Mouse (Mus musculus) limb, embryonic 15.5 days (tissue): Measurements from ENCODE around the gene Gm10639. TPM values are rescaled to one million over a fixed set of nuclear protein-coding genes. Genes with fewer than 3 reads are reported as not detected.
A peak's percentile ranks its signal among the peaks of the same experiment; 100 is the strongest.
"Not testable (repeated sequence)": the region's sequence is repeated elsewhere in the genome, so short reads cannot be mapped to it uniquely, and the experiment has no call there.

Source experiments
- ATAC-seq: fragments of 200-750 bp; cut with Nextera tagmentation; 2 replicates; pipeline ENCODE4 v1.8.0; 2017; ENCODE audit warnings: low read depth, moderate TSS enrichment; ENCODE audit not compliant: insufficient number of reproducible peaks, low FRiP score, low TSS enrichment
- H3K27ac ChIP-seq: fragments of 300-500 bp; sonication (generic); 2 replicates; pipeline ENCODE4 v1.5.1; 2015; ENCODE audit warnings: moderate library complexity, mild to moderate bottlenecking, inconsistent platforms
- H3K27me3 ChIP-seq: fragments of 300-500 bp; sonication (generic); 2 replicates; pipeline ENCODE4 v1.6.1; 2015; ENCODE audit warnings: inconsistent platforms
- H3K36me3 ChIP-seq: fragments of 300-500 bp; sonication (generic); 2 replicates; pipeline ENCODE4 v1.6.1; 2015; ENCODE audit warnings: inconsistent platforms
- H3K4me1 ChIP-seq: fragments of 300-500 bp; sonication (generic); 2 replicates; pipeline ENCODE4 v1.6.1; 2015; ENCODE audit warnings: inconsistent platforms
- H3K4me2 ChIP-seq: fragments of 300-500 bp; sonication (generic); 2 replicates; pipeline ENCODE4 v1.6.1; 2015; ENCODE audit warnings: mild to moderate bottlenecking, inconsistent platforms
- H3K4me3 ChIP-seq: fragments of 300-500 bp; sonication (generic); 2 replicates; pipeline ENCODE4 v1.5.1; 2015; ENCODE audit warnings: mild to moderate bottlenecking, inconsistent platforms
- H3K9ac ChIP-seq: fragments of 300-500 bp; sonication (generic); 2 replicates; pipeline ENCODE4 v1.6.1; 2015; ENCODE audit warnings: inconsistent platforms
- H3K9me3 ChIP-seq: fragments of 300-500 bp; sonication (generic); 2 replicates; pipeline ENCODE4 v1.6.1; 2016; ENCODE audit warnings: inconsistent platforms
- WGBS: fragments of 180-500 bp; shearing (Covaris S2); methylation state at CpG from one replicate; pipeline ENCODE4 v1.1.7; 2015; 5-methylcytosine and 5-hydroxymethylcytosine counted together
- polyA plus RNA-seq: library from polyadenylated mRNA; unstranded; fragments of >200 nt; fragmentation: Nextera tagmentation; extraction: Ambion mirVana; gene quantifications from 2 replicates; pipeline ENCODE4 v1.2.1, GENCODE M21; 2015

Gm10639 gene
- polyA plus RNA-seq, 1 experiment from 2014 or later = 0.29 TPM

DNA sequence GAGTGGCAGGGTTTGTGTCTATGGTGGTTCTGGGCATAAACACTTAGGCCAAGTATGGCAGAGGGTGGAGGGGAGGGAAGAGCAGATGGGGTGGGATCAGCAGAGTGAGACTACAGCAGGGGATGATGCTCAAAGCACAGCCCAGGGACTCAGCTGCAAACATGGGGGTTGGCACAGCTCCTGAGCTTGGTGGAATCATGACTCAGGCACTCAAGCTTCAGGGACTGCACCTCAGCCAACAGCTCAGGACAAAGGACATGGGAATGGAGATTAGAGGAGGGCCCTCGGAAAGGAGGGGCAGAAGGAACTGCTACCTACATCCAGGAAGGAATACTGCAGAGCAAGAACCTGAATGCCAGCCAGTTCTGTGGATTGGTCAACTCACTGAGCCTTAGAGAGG, 9.4 kb downstream of the Gm10639 start:
- H3K4me3 ChIP-seq, H3K4me1 ChIP-seq, H3K4me2 ChIP-seq, H3K36me3 ChIP-seq, H3K9me3 ChIP-seq, ATAC-seq, H3K27ac ChIP-seq, H3K27me3 ChIP-seq, H3K9ac ChIP-seq: not testable (repeated sequence)
- whole genome bisulfite sequencing = 80% methylated on average over 1 of the region's 1 CpGs

DNA sequence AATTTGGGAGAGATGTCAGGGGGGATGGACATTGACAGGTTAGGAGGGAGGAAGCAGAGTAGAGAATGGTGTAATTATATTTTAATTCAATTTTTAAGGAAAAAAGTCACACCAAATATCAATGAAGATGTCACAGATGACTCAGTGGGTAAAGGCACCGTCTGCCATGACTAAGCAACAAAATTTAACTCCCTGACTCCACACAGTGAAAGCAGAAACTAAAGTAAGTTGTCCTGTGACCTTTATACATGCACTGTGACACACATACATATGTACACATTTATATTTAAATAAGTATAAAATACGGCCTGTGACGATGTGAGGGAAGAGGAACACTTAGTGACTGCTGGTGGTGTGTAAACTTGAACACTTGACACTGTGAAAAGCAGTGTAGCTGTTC, 18.4 kb downstream of the Gm10639 start:
- not testable (repeated sequence) for ATAC-seq, H3K27me3 ChIP-seq
- 71% methylated on average over 3 of the region's 3 CpGs for WGBS

DNA sequence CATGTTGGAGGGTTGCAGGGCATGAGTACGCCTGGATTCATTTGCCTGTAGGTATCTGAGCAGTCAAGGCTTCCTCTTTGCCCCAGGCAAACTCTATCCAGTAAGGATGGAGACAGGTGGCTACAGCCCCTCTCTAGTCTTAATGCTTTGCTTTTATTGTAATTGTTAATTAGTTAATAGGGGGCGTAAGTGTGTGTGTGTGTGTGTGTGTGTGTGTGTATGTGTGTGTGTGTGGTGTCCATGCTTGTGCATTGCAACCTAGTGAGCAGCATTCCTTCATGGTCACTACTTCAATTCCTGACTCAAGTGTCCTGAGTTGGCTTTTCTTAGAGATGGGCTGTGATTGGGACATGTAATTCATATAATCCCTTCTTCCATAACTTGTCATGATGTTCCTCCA, 25.0 kb downstream of the Gm10639 start, which contains the start of gene Omt2a:
Gene Omt2a, minus strand, starts transcription at position 101 of the 400 bp plus-strand sequence.
- WGBS = 78% methylated on average over 2 of the region's 2 CpGs
- Histone ChIP-seq H3K4me2 (no peak within 1 kb of the TSS), H3K36me3 (no peaks in the 10 kb centered on the region), H3K9ac (no peak within 1 kb of the TSS), H3K4me1 (no peaks in the 10 kb centered on the region), H3K27ac (no peak within 1 kb of the TSS), H3K4me3 (no peak within 1 kb of the TSS), H3K9me3 (no peaks in the 10 kb centered on the region), H3K27me3 (no peaks in the 10 kb centered on the region)
- no peak for ATAC-seq

More for the DNA sequence above, 18.4 kb downstream of the Gm10639 start:
- not testable (repeated sequence) for H3K4me1 ChIP-seq, H3K36me3 ChIP-seq, H3K27ac ChIP-seq, H3K9ac ChIP-seq, H3K4me3 ChIP-seq, H3K9me3 ChIP-seq, H3K4me2 ChIP-seq

DNA sequence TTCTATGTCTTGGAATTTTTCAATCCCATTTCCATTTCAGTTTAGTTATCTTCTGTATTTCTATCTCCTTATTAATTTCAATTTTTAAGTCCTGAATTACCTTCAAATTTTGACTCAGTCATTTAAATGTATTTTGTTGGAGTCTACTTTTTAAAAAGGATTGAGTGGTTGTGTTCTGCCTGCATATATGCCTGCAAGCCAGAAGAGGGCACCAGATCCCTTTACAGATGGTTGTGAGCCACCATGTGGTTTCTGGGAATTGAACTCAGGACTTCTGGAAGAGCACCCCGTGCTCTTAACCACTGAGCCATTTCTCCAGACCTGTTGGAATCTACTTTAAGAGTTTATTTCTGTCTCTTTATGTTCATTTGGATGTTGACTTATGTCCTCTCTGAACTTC, 29.8 kb downstream of the Gm10639 start:
- Histone ChIP-seq H3K4me3 (no peak overlapping the region), H3K36me3 (no peaks in the 10 kb centered on the region), H3K4me2 (no peak overlapping the region), H3K27me3 (no peaks in the 10 kb centered on the region), H3K9me3 (no peaks in the 10 kb centered on the region), H3K4me1 (no peaks in the 10 kb centered on the region), H3K9ac (no peak overlapping the region), H3K27ac (no peak overlapping the region)
- ATAC-seq = no peak
- WGBS = 25% methylated on average over 1 of the region's 1 CpGs

DNA sequence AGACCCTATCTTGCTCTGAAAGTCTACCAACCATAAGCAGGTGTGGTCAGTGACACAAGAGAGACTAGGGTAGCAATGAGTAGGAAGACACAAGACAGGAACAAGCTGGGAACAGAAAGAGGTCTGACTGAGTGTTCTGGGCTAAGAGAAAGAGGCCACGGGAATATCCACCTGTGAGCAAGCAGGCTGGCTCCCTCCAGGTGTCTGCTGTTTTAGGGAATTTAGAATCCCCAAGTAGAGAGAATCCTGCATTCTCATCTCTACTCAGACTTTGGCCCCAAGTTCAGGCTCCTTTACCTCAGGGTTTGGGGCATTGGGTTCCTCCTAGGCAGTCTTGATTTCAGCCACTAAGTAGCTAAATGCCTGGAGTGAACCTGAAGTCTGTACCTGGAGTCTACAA, 37.6 kb downstream of the Gm10639 start, which contains the start of gene Omt2b:
Gene Omt2b, plus strand, starts transcription at position 301 of the 400 bp plus-strand sequence.
- ATAC-seq, H3K9ac ChIP-seq, H3K4me2 ChIP-seq, H3K4me3 ChIP-seq, H3K4me1 ChIP-seq, H3K36me3 ChIP-seq, H3K27me3 ChIP-seq, H3K9me3 ChIP-seq, H3K27ac ChIP-seq: not testable (repeated sequence)
- 80% methylated on average over 1 of the region's 1 CpGs for WGBS

DNA sequence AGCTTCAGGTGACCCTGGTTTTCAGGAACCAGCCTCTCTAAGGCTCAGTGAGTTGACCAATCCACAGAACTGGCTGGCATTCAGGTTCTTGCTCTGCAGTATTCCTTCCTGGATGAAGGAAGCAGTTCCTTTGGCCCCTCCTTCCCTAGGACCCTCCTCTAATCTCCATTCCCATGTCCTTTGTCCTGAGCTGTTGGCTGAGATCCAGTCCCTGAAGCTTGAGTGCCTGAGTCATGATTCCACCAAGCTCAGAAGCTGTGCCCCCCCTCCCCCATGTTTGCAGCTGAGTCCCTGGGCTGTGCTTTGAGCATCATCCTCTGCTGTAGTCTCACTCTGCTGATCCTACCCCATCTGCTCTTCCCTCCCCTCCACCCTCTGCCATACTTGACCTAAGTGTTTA, 47.3 kb downstream of the Gm10639 start:
- H3K27ac ChIP-seq, H3K36me3 ChIP-seq, ATAC-seq: not testable (repeated sequence)

DNA sequence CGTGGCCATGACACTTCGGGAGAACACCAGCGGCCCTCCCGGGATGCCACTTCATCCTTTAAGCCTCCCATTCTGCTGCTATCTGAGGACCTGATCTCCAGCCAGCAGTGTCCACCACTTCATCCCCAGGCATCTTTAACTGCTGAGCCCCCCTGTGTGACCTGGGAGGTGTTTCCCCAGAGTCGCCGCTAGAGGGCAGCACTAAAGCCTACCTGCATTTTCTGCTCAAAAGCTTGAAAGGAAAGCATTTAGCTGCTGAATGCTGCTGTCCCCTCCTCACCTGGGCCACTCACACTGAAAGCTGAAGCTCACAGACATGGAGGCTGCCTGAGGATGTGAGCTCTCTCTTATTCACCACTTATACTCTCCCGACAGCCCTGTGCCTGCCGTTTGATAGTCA, 50.6 kb downstream of the Gm10639 start:
- ATAC-seq, H3K9me3 ChIP-seq, H3K4me1 ChIP-seq, H3K9ac ChIP-seq, H3K4me3 ChIP-seq, H3K27ac ChIP-seq, H3K27me3 ChIP-seq, H3K36me3 ChIP-seq, H3K4me2 ChIP-seq: not testable (repeated sequence)
- WGBS = 18% methylated on average over 8 of the region's 8 CpGs

More for the DNA sequence above, 47.3 kb downstream of the Gm10639 start:
- H3K4me2 ChIP-seq, H3K4me3 ChIP-seq, H3K9me3 ChIP-seq, H3K4me1 ChIP-seq, H3K9ac ChIP-seq, H3K27me3 ChIP-seq: not testable (repeated sequence)

DNA sequence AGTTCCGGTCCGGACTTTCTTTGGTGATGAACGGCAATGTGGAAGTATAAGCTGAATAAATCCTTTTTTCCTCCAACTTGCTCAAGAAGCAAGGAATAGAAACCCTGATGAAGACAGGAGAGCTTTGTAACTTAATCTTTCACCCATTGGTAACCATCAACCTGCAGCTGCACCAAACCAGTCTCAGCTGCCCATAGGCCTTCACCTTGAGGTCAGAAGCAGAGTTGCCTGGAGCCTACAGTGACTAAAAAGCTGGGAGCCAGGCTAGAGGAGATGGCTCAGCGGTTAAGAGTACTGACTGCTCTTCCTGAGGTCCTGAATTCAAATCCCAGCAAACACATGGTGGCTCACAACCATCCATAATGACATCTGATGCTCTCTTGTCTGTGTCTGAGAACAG, 52.8 kb downstream of the Gm10639 start:
- not testable (repeated sequence) for H3K4me3 ChIP-seq, H3K4me1 ChIP-seq, H3K27ac ChIP-seq, H3K9ac ChIP-seq, ATAC-seq, H3K9me3 ChIP-seq, H3K27me3 ChIP-seq, H3K36me3 ChIP-seq, H3K4me2 ChIP-seq
- WGBS = 86% methylated on average over 4 of the region's 4 CpGs

DNA sequence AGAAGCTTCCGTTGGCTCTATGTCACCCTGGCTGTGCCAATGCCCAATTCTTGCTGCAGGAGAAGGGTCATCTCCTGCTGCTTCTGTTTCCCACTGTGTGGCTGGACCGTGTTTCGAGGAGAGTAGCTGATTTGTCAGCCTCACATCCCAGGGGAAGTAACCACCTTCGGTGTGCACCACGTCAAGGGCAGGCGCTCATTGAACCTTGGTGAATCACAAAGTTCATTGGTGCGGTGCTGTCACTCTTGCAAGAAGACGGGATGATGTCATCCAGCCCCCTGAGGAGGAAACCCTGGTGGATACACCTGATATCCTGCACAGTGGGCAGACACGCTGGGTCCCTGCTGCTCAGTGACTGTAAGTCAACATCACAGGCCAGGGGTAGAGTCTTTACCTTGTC, 53.3 kb downstream of the Gm10639 start:
- not testable (repeated sequence) for ATAC-seq, H3K4me2 ChIP-seq, H3K36me3 ChIP-seq, H3K27me3 ChIP-seq, H3K27ac ChIP-seq, H3K4me1 ChIP-seq, H3K9ac ChIP-seq, H3K4me3 ChIP-seq, H3K9me3 ChIP-seq
- 91% methylated on average over 9 of the region's 9 CpGs for WGBS

DNA sequence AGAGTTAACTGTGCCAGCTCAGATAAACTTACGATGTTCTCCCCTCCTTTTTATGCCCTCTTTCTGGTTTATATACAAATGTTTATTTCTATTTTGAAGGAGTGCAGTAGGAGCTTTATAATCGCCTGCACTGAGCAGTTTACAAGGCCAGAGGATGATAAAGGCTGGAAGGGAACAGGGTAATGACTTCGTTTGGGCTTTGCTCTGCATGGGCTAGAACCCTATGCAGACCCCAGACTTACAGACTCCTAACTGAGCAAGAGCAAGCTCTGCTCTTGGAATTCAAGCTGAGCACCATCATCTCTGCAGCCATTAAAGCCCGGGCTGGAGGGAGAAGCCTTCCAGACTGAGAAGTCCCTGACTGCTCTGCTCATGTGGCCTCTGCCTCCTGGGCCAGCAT, 55.5 kb downstream of the Gm10639 start:
- H3K27ac ChIP-seq, H3K36me3 ChIP-seq, H3K4me1 ChIP-seq, H3K4me3 ChIP-seq, H3K9me3 ChIP-seq, ATAC-seq, H3K27me3 ChIP-seq, H3K9ac ChIP-seq, H3K4me2 ChIP-seq: not testable (repeated sequence)
- WGBS = 25% methylated on average over 4 of the region's 4 CpGs

DNA sequence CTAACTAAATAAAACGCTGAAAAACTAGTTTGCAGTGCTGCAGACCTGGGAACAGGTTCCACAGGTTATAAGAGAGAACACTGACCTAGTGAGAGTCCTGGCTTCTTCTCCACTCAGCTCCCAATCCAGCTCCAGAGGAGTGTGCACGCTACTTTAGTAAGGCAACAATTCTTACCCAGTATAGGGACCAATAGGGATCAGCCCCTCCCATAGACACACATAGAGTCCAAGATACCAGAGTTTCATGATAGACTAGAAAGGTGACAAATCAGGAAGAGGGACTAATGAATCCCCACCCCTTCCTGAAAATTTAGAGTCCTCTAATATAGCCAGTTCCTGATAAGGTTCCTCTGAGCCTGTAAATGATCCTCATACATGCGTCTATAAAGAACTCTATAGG, 57.3 kb downstream of the Gm10639 start:
- WGBS = 61% methylated on average over 3 of the region's 3 CpGs
- H3K4me2 ChIP-seq = no peak overlapping the region
- H3K9ac ChIP-seq = no peak overlapping the region
- ATAC-seq = 0 out of 2 replicates have a peak, but pooled peaks have one; percentile 30
- H3K27ac ChIP-seq = no peak overlapping the region
- H3K27me3 ChIP-seq = no peaks in the 10 kb centered on the region
- H3K9me3 ChIP-seq = no peaks in the 10 kb centered on the region
- H3K36me3 ChIP-seq = no peaks in the 10 kb centered on the region
- H3K4me1 ChIP-seq = no peaks in the 10 kb centered on the region
- H3K4me3 ChIP-seq = no peak overlapping the region

DNA sequence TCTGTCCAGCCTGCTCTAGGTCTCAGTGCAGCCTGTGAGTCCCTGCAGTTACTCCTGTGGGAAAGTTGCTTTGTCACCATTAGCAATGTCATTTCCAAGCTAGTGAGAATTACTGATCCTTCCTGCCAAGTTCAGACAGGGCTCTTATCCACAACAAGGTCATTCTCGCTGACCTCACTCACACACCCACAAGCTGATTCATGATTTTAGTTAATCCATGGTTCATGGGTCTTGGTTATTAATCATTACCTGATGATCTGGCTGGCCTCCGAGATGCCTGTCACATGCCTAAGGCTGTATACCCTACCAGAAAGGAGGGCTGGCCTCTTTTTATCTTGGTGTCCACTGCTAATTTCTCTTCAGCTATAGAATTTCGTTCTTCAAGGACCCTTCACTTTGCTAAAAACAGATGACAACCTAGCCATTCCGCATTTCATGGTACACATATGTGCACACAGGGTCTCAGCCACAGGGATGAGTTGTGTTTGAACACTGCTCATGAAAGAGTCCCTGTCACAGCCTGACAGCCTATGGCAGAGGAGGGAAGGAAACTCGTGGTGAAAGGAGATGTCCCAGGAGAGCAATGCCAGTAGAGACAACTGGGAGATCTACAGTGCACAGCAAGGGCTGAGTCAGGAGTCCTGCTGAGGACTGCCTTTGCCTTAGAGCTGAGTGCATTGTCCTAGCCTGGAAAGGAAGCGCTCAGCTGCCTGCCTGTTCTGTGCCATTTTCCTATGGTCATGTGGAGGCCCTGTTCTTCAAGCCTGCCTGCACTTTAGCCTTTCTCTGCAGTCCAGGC, 58.7 kb downstream of the Gm10639 start:
- not testable (repeated sequence) for H3K4me3 ChIP-seq, ATAC-seq, H3K27ac ChIP-seq, H3K4me2 ChIP-seq, H3K27me3 ChIP-seq, H3K36me3 ChIP-seq, H3K9me3 ChIP-seq, H3K4me1 ChIP-seq, H3K9ac ChIP-seq
- WGBS = 60% methylated on average over 6 of the region's 6 CpGs

DNA sequence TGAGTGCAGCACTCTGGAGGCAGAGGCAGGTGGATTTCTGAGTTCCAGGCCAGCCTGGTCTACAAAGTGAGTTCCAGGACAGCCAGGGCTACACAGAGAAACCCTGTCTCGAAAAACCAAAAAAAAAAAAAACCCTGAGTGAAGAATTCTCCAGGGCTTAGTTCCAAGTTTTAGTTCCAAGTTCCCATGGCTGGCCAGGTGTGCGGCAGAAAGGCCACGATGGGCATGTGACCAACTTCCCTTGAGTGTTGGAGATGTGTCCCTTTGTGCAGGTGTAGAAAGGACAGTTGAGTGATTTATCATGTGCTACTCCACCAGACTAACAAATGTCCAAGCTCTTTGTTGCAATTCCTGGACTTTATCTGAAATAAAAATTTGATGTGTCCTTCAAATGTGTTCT, 59.4 kb downstream of the Gm10639 start:
- H3K9me3 ChIP-seq, H3K9ac ChIP-seq, H3K4me3 ChIP-seq, H3K4me1 ChIP-seq, ATAC-seq, H3K27ac ChIP-seq, H3K36me3 ChIP-seq, H3K4me2 ChIP-seq, H3K27me3 ChIP-seq: not testable (repeated sequence)
- 73% methylated on average over 3 of the region's 3 CpGs for WGBS
